Mouse (Mus musculus) intestine, embryonic 16.5 days (tissue): Measurements from ENCODE around the gene 2310033P09Rik. TPM values are rescaled to one million over a fixed set of nuclear protein-coding genes. Genes with fewer than 3 reads are reported as not detected.
A peak's percentile ranks its signal among the peaks of the same experiment; 100 is the strongest.

Experiments used
- ATAC-seq: fragments of 200-750 bp; cut with Nextera tagmentation; 2 replicates; pipeline ENCODE4 v1.8.0; 2017; ENCODE audit warnings: moderate TSS enrichment, moderate library complexity
- H3K27ac ChIP-seq: fragments of 300-500 bp; sonication (generic); 2 replicates; pipeline ENCODE4 v1.5.1; 2014; ENCODE audit warnings: mild to moderate bottlenecking, low read length
- H3K27me3 ChIP-seq: fragments of 300-500 bp; sonication (generic); replicated peaks from 2 replicates; pipeline ENCODE4 v1.6.1; 2014; ENCODE audit warnings: low read length, control low read depth, mixed read lengths; ENCODE audit not compliant: control insufficient read depth, insufficient read depth
- H3K36me3 ChIP-seq: fragments of 300-500 bp; sonication (generic); 2 replicates; pipeline ENCODE4 v1.6.1; 2014; ENCODE audit warnings: low read length, control low read depth; ENCODE audit not compliant: control insufficient read depth, insufficient read depth
- H3K4me1 ChIP-seq: fragments of 300-500 bp; sonication (generic); 2 replicates; pipeline ENCODE4 v1.6.1; 2014; ENCODE audit warnings: low read length, control low read depth, mixed read lengths; ENCODE audit not compliant: control insufficient read depth, insufficient read depth
- H3K4me2 ChIP-seq: fragments of 300-500 bp; sonication (generic); 2 replicates; pipeline ENCODE4 v1.6.1; 2014; ENCODE audit warnings: low read depth, low read length, control low read depth
- H3K4me3 ChIP-seq: fragments of 300-500 bp; sonication (generic); 2 replicates; pipeline ENCODE4 v1.5.1; 2014; ENCODE audit warnings: mild to moderate bottlenecking, low read length
- H3K9ac ChIP-seq: fragments of 300-500 bp; sonication (generic); 2 replicates; pipeline ENCODE4 v1.6.1; 2014; ENCODE audit warnings: low read depth, low read length
- H3K9me3 ChIP-seq: fragments of 300-500 bp; sonication (generic); 2 replicates; pipeline ENCODE4 v1.6.1; 2016; ENCODE audit warnings: low read length, control low read depth; ENCODE audit not compliant: control insufficient read depth
- WGBS: fragments of 180-500 bp; shearing (Covaris S2); extraction: QIAGEN DNeasy Blood & Tissue Kit; methylation state at CpG from one replicate; pipeline ENCODE4 v1.1.7; 2014; 5-methylcytosine and 5-hydroxymethylcytosine counted together
- polyA plus RNA-seq: library from polyadenylated mRNA; unstranded; fragments of >200 nt; fragmentation: Nextera tagmentation; extraction: Ambion mirVana; gene quantifications from 2 replicates; pipeline ENCODE4 v1.2.1, GENCODE M21; 2015

2310033P09Rik gene
- polyA plus RNA-seq, 1 experiment from 2014 or later: 33.1 TPM

DNA sequence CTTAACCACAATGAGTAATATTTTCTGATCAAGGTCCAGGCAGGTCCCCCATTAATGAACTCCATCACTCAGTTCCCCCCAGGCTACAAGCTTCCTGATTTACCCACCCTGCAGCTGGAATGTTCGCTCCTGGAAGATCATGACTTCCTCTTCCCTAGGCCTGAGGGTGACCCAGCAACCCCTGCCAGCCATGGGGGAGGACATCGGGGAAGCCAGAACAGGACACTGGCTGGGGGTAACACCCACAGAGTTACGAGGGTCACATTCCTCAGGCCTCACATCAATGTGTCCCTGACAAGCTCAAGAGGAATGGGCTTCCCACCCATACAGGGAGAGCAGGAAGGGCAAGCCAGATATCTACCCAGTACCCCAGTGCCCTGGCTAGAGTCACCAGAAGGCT, 38.3 kb upstream of the 2310033P09Rik start:
- H3K4me2 ChIP-seq: no peak overlapping the region
- H3K4me3 ChIP-seq: no peak overlapping the region
- H3K9ac ChIP-seq: no peak overlapping the region
- no peaks in the 10 kb centered on the region for H3K36me3 ChIP-seq
- ATAC-seq: no peak
- H3K27me3 ChIP-seq: peaks cover 9% of the 10 kb centered on the region
- no peaks in the 10 kb centered on the region for H3K4me1 ChIP-seq
- H3K27ac ChIP-seq: no peak overlapping the region
- no peaks in the 10 kb centered on the region for H3K9me3 ChIP-seq
- WGBS: 61% methylated on average over 3 of the region's 3 CpGs

DNA sequence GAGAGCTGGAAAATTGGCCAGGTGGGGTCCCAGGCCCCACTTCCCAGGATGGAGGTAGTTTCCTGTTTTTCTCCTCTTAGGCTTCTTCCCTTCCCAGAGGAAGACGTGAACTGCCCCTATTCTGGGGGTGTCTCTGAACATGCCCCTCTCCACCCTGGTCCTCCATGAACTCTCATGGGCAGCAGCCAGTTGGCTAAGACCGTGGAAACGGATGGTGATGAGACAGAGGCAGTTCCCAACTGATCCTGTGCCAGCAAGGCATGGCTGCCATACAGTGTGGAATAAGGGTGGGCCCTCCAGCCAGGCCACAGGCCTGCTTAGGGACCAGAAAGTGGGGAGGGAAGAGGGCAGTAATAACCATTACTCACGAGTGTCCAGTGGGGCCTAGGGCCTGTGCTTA, 37.6 kb upstream of the 2310033P09Rik start:
- H3K27ac ChIP-seq: no peak overlapping the region
- H3K4me3 ChIP-seq: no peak overlapping the region
- no peak overlapping the region for H3K4me2 ChIP-seq
- ATAC-seq: no peak
- 85% methylated on average over 4 of the region's 4 CpGs for WGBS
- H3K9me3 ChIP-seq: no peaks in the 10 kb centered on the region
- no peak overlapping the region for H3K9ac ChIP-seq
- H3K36me3 ChIP-seq: no peaks in the 10 kb centered on the region
- H3K27me3 ChIP-seq: peaks cover 16% of the 10 kb centered on the region
- no peaks in the 10 kb centered on the region for H3K4me1 ChIP-seq

DNA sequence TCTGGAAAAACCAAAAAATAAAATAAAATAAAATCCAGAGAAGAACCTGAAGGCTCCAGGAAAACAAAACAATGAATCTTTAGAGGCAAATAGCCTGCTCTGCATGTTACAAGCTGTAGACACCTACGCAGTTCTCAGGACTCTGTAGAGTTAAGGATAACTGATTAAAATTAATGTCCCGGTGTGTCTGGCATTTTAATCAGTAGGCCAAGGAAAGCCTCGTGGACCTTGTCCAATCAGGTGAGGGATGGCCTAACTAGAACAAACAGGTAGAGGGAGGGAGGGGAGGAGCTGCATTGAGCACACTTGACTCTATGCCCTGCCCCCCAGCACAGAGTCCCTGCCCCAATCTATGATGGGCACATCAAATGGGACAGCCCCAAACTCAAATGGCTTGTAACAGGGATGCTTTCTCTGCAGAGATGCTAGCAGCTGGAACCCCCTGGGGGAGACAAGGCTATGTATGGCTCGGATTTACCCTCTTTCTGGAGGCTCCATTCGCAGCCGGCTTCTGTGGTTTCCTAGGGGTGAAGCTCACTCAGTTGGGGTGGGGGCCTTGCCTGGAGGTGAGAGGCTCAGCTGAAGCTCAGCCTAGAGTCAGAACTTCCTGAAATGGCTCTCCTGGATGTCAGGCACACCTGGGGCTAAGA, 33.8 kb upstream of the 2310033P09Rik start:
- Histone ChIP-seq H3K9me3 (no peaks in the 10 kb centered on the region), H3K27me3 (peaks cover 54% of the 10 kb centered on the region), H3K36me3 (no peaks in the 10 kb centered on the region), H3K4me3 (no peak overlapping the region), H3K27ac (no peak overlapping the region), H3K4me2 (no peak overlapping the region), H3K9ac (no peak overlapping the region), H3K4me1 (peaks cover 3% of the 10 kb centered on the region; the same call in 1 of the 2 replicates)
- no peak for ATAC-seq
- 61% methylated on average over 6 of the region's 6 CpGs for WGBS

DNA sequence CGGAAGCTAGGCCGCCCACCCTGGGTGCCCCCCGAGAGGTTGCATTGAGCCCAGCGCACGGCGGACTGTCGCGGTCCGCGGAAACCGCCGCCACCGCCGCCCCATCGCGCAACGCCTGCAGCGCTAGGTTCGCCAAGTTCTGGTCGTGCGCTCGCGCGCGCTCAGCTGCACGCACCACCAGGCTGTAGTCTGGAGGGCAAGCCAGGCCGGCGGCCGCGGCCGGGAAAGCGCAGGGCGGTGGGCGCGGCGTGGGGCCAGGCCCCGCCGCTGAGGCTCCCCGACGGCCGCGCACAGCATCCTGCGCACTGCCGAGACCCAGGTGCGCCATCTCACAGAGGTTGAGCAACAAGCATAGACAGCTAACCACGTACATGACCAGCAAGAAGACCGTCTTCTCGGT, 31.6 kb upstream of the 2310033P09Rik start:
- ATAC-seq: no peak
- 3% methylated on average over 48 of the region's 48 CpGs for WGBS
- no peak overlapping the region for H3K27ac ChIP-seq
- H3K27me3 ChIP-seq: peaks cover 56% of the 10 kb centered on the region
- no peaks in the 10 kb centered on the region for H3K9me3 ChIP-seq
- 0 out of 2 replicates have a peak overlapping the region, but pooled peaks have one; percentile 18 for H3K9ac ChIP-seq
- H3K36me3 ChIP-seq: no peaks in the 10 kb centered on the region
- peaks cover 3% of the 10 kb centered on the region; the same call in 1 of the 2 replicates for H3K4me1 ChIP-seq
- H3K4me2 ChIP-seq: peak overlapping the region; percentile 32
- peak overlapping the region; percentile 22 for H3K4me3 ChIP-seq

DNA sequence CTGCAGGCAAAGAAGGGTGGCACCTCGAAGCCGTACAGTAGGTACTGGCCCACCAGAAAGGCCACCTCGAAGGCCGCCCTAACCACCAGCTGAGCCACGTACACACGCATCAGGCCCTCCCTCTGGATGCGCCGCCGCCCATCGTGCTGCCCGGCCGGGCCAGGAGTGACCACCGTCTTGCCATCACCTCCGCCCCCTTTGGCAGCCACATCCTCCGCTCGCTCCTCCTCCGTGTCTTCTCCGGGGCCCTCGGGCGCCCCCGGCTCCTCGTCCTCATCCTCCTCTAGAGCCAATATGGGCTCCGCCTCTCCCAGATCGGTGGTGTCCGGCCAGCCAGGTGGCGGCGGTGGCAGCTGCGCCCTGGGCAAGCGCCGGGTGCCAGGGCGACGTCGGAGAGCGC, 31.2 kb upstream of the 2310033P09Rik start:
- H3K9ac ChIP-seq: 0 out of 2 replicates have a peak overlapping the region, but pooled peaks have one; percentile 18
- 6% methylated on average over 34 of the region's 34 CpGs for WGBS
- peaks cover 4% of the 10 kb centered on the region; the same call in 1 of the 2 replicates for H3K4me1 ChIP-seq
- peak overlapping the region; percentile 32; the same call in 1 of the 2 replicates for H3K4me2 ChIP-seq
- peaks cover 56% of the 10 kb centered on the region for H3K27me3 ChIP-seq
- H3K4me3 ChIP-seq: peak overlapping the region; percentile 22
- no peak overlapping the region for H3K27ac ChIP-seq
- H3K36me3 ChIP-seq: no peaks in the 10 kb centered on the region
- no peak for ATAC-seq
- H3K9me3 ChIP-seq: no peaks in the 10 kb centered on the region

DNA sequence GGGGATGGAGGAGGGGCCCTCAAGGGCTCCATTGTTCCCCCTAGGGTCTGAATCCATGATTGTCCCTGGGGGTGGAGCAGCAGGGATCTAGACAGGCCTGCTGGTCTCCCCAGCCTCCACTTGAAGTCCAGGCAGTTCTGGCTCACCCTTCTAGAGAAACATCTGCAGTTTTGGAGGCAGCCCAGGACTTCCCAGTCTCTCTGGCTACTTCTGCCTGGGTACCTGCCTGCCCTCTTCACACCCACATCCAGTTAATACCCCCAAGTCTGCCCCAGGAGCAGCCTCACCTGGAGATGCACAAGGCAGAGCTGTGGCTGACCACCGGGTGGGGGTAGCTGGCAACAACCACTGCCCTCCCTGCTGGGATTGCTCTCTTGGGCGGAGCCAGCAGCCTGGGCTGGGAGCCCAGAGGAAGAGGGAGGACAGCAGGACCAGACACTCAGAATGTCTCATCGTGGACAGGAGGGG, 25.2 kb upstream of the 2310033P09Rik start, which contains the start of gene Gjc2:
Gene Gjc2, minus strand, starts transcription at position 350 of the 468 bp plus-strand sequence.
- H3K4me3 ChIP-seq: peak within 1 kb of the TSS; percentile 12; the same call in 1 of the 2 replicates
- peaks cover 16% of the 10 kb centered on the region for H3K27me3 ChIP-seq
- 0 out of 2 replicates have a peak, but pooled peaks cover 7% of the 10 kb centered on the region for H3K36me3 ChIP-seq
- WGBS: 31% methylated on average over 3 of the region's 3 CpGs
- 0 out of 2 replicates have a peak within 1 kb of the TSS, but pooled peaks have one; percentile 31 for H3K9ac ChIP-seq
- ATAC-seq: peak; percentile 39
- no peaks in the 10 kb centered on the region for H3K9me3 ChIP-seq
- H3K27ac ChIP-seq: peak within 1 kb of the TSS; percentile 86
- peak within 1 kb of the TSS; percentile 25 for H3K4me2 ChIP-seq
- peaks cover 19% of the 10 kb centered on the region for H3K4me1 ChIP-seq

DNA sequence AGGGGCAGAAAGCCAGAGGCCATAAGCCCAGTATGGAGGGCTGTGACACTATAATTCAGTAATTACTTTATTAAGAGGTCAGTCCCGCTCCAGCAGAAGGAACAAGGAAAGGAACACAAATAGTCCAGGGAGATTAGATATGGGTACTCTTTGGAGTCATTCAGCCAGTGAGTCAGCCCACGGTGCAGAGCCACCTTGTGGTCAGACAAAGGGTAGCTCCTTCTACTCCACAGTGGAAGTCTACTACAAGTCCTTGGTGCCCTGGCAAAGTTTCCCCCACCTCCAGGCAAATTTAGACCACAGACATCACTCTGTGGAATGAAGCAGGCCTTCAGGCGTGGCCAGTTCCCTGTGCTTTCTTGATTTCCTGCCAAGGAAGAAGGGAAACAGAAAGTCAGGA, 24.3 kb upstream of the 2310033P09Rik start:
- H3K9ac ChIP-seq: 0 out of 2 replicates have a peak overlapping the region, but pooled peaks have one; percentile 31
- peaks cover 20% of the 10 kb centered on the region for H3K4me1 ChIP-seq
- H3K36me3 ChIP-seq: 0 out of 2 replicates have a peak, but pooled peaks cover 7% of the 10 kb centered on the region
- peak; percentile 68 for ATAC-seq
- H3K4me3 ChIP-seq: no peak overlapping the region
- peak overlapping the region; percentile 86 for H3K27ac ChIP-seq
- H3K4me2 ChIP-seq: peak overlapping the region; percentile 18; the same call in 1 of the 2 replicates
- no peaks in the 10 kb centered on the region for H3K9me3 ChIP-seq
- H3K27me3 ChIP-seq: peaks cover 7% of the 10 kb centered on the region
- 20% methylated on average over 3 of the region's 3 CpGs for WGBS

DNA sequence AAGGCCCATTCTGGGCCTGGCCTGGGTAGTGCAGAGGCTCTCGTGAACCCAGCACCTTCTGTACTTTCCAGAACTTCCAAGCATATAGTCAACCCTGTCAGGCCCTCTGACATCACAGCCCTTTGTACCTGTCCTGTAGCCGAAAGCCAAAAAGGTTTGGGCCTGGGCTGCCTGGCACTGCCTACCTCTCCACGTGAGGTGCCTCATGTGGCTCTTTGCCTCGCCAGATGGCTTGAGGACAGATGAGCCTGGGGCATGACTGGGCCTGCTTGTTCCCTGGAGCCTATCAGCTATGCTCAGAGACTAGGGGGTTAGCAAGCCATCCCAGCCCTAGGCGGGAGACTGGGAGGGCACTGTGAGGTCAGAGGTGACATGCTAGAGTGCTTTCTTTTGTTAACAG, 22.6 kb upstream of the 2310033P09Rik start:
- Histone ChIP-seq H3K36me3 (0 out of 2 replicates have a peak, but pooled peaks cover 7% of the 10 kb centered on the region), H3K4me2 (no peak overlapping the region), H3K9ac (no peak overlapping the region), H3K4me1 (peaks cover 20% of the 10 kb centered on the region), H3K27me3 (no peaks in the 10 kb centered on the region), H3K9me3 (no peaks in the 10 kb centered on the region), H3K27ac (no peak overlapping the region), H3K4me3 (no peak overlapping the region)
- 85% methylated on average over 5 of the region's 5 CpGs for WGBS
- ATAC-seq: no peak

DNA sequence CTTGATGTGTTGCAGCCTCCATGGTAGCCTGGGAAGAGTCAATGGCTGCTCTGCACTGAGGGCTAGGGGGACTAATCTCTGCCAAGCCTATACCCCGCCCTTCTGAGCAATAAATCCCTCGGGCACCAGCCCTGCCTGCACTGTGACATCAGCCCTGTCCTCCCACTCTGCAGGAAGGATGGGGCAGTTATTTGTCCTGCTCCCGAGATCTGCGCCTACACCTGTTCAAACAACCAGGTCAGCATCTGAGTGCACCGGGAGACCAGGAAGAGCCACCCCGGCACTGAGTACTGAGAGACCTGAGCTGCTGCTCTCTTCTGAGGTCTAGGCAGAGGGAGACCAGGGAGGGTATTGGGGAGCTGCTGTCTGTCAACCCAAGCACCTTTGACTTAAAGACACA, 20.4 kb upstream of the 2310033P09Rik start:
- WGBS: 56% methylated on average over 6 of the region's 6 CpGs
- H3K4me2 ChIP-seq: no peak overlapping the region
- ATAC-seq: peak; percentile 31

More for the DNA sequence above, 20.4 kb upstream of the 2310033P09Rik start:
- Histone ChIP-seq H3K9ac (0 out of 2 replicates have a peak overlapping the region, but pooled peaks have one; percentile 5), H3K4me1 (peaks cover 17% of the 10 kb centered on the region), H3K4me3 (no peak overlapping the region), H3K27me3 (no peaks in the 10 kb centered on the region), H3K36me3 (0 out of 2 replicates have a peak, but pooled peaks cover 7% of the 10 kb centered on the region), H3K27ac (no peak overlapping the region), H3K9me3 (no peaks in the 10 kb centered on the region)
